Mouse (Mus musculus) ovary, adult 2 months (tissue): ENCODE measurements around the gene Gm28553. TPM values are rescaled to one million over a fixed set of nuclear protein-coding genes. Genes with fewer than 3 reads are reported as not detected.

ENCODE experiments used
- polyA plus RNA-seq: library from polyadenylated mRNA; depleted of rRNA; stranded (reverse); fragments of >200 nt; gene quantifications from 2 replicates; pipeline ENCODE4 v1.2.3, GENCODE M21; 2012; rRNA removed

Gene Gm28553
- not detected in 2 replicates for polyA plus RNA-seq

GRCm38 (mm10) chrY:48856197-48856596 is at the start of gene Gm28553:
Gm28553 (plus strand) TSS chrY:48856497.

